Mouse (Mus musculus) bone marrow, adult 2 months (tissue): ENCODE data around the gene Tead2.

ENCODE experiments used
- CTCF ChIP-seq: fragments of 200-500 bp; IDR thresholded peaks from 2 replicates; pipeline ENCODE4 v1.5.1; 2011; ENCODE audit warnings: low read length, control low read depth; ENCODE audit not compliant: control insufficient read depth, insufficient read depth
- POLR2A ChIP-seq: fragments of 200-500 bp; IDR thresholded peaks from 2 replicates; pipeline ENCODE4 v1.6.1; 2011; ENCODE audit warnings: low read depth, mild to moderate bottlenecking, control low read depth, low read length, borderline replicate concordance; ENCODE audit not compliant: control insufficient read depth

DNA sequence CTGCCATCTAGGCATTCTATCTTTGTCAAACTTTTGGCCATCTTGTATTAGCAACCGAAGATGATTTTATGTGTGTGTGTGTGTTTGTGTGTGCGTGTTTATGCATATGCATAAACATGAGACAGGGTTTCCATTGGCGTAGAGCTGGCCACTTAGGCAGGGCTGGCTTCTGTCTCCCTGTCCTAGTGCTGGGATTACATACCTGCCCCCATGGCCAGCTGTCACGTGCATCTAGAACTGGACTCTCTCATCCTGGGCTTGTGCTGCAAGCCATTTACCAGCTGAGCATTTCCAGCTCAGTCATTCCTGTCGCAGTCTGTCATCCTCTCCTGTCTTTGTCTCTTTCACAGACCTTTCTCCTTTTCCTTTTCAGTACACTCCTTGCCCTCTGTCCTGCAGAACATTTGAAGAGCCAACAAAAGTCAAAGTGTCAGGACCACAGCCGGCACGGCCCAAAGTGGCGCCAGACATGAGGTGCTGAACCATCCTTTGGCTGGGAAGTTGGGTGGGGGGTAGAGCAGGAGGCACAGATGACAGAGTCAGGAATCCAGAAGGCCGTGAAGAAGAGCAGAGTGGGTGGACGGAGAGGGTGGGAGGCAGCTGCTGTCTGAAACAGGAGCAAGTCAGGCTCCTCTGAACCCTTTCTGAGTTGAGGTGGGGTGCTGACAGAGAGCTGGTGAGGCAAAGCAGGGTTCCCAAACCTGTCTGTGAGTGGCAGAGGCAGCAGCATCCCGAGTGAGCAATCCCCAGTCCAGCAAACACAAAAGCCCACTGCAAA is 41.7 kb downstream of the Tead2 start:
- TF ChIP-seq CTCF (no peak), POLR2A (no peak)
